Mouse (Mus musculus): ENCODE measurements at regions not wholly inside any gene's neighbourhood (a gene's known extent, or its start where the extent isn't known, plus 50 kb on each side); places are given as distances from the start of the nearest gene placed in this dataset.

DNA sequence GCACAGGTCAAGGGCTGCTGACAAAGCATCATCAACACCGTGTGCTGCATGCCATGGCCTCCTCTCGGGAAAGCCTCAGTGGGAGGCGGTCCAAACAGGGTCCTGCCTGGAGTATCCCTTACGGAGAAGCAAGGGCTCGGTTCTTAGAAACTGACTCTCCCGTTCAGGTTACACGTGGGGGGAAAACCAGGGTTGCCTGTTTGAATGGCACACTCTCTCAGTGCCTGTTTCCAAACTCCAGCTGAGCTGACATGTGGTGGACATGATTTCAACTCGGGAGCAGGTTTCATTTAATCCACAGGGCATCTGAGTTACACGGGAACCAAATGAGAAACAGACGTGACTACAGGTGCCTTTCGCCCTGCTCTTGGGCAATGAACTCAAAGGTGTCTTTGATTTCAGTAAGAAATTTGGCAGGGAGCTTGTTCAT lies 382.6 kb upstream of the Slc30a5 start:
- DNase-seq, result peak; percentile 16 to 60

DNA sequence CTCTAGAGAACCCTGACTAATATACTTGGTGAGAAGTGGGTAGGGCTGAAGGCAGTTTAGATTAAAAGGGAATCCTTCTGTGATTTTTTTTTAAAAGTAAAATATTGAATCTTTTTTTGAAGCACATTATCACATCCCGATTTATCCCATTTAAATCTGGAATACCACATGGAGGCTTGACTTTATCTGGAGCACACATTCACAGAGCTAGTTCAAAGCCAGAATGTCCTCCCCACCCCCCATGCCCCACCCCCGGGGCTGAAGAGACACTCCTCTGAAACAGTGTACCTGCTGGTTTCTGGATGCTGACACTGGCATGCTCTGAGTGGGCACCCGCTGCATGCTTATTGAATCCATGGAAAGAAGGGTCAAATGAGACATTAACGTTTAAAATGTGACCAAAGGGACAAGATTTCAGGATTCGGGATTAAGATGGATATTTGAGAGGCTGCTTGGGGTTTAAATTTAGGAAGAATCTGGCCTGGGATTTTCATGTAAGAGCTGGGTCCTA lies 382.0 kb upstream of the Slc30a5 start:
- no peak for DNase-seq

DNA sequence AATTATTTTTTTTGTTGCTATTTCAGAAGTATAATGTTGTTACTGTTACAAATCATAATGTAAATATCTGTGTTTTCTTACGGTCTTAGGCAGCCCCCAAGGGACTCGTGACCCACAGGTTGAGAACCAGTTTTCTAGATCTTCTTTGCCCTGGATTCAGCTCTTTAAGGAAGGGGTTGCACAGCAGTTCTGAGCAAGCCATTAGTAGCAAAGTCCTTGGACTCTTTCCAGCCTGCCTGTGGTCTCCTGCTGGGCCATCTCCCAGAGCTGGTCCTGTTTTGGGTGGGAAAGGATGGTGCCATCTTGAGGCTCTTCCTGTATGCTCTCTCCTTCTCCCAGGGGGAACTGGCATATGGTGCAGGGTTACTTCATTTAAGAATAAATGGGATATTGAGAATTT lies 380.9 kb upstream of the Slc30a5 start:
- DNase-seq, result no peak

DNA sequence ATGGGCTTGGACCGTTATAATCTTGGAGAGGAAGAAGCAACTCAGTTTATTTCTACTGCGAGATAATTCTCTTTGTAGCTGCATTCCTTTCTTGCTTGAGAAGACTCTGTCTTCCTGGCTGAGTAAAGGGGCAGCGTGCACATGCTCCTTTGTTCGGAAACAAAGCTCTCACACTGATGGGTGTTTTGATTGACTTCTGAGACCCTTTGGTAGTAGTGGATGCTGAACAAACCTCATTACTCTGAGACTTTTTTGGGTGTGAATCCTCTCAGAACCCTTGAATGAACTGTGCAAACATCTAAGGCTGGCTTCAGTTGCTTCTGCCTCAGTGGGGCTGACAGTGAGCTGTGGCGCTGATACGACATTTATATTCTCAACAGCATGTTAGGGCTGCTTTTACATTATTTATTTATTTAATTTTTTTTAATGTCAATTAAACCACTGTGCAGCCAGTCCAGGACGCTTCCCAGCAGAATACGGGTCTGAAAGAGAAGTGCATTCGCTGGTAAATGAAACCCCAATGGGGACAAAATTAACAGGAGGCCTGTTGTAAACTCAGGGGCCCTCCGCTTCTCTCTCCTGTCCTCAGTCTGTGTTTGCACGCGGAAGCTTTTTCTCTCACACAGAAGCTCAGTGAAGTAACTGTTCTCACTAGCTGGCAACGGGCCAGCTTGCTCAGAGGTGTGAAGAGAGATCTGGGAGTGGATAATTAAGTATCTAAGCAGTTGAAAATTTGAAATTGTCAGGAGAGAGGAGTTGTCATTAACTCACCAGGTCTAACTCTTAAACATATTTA lies 380.1 kb upstream of the Slc30a5 start:
- DNase-seq, result peak; percentile 53 to 64

DNA sequence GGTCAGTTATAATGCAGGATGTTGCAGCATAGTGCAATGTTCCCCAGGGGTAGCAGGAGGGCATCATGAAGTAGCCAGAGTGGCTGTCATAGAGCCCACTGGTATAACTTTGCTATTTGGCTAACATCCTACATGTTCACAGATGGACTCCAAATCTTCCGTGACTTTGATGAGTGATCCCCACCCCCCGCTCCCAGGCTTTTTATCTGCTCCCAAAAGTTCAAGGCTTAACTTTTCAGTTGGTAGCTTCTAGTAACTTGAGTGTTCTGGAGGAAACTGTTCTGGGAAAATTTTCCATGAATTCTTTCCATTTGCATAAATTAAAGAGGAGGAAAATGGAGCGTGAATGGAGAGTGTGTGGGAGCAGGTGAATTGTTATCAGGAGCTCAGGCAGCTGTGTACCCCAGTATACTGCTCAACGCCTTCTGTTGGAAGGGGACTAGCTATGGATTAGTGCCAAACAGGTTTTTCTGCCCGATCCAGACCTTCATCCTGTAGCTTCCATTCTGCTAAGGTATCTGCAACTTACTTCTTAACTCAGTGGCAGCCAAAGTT lies 379.2 kb upstream of the Slc30a5 start:
- no peak for DNase-seq

DNA sequence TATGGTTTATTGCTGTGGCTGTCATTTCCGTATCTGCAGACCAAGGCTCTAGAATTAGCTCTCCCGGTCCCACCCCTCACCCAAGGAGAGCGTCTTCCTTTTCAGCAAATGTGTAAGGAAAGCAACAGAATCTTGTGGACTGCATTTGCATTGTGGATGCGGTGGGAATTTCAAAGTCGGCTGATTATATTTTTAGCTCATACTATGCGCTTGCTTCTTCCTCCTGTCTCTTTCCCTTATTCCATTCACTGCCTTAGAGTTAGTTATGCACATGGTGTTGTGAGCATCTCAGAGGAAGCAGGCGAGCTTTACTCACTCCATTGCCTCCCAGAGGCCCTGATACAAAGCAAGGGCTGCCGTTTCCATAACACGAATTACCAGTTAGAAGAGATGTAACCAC lies 375.6 kb upstream of the Slc30a5 start:
- no peak for DNase-seq

DNA sequence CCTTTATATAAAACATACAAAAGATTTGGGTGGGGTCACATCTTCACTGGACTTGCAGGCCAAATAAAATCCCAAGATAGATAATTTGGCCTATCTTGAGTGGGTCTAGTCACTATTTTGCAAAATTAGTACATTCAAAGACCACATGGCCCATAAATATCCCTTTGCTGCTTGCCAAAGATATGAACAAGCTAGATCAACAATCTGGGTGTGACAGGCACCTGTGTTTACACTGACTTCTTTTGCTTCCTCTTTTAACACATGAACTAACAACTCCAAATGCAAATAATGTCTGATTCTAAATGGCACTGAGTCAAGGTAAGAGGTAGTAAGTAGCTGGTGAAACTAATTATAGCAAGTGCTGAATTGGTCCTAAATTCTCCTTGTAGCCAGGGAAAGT lies 370.2 kb upstream of the Slc30a5 start:
- no peak for DNase-seq

DNA sequence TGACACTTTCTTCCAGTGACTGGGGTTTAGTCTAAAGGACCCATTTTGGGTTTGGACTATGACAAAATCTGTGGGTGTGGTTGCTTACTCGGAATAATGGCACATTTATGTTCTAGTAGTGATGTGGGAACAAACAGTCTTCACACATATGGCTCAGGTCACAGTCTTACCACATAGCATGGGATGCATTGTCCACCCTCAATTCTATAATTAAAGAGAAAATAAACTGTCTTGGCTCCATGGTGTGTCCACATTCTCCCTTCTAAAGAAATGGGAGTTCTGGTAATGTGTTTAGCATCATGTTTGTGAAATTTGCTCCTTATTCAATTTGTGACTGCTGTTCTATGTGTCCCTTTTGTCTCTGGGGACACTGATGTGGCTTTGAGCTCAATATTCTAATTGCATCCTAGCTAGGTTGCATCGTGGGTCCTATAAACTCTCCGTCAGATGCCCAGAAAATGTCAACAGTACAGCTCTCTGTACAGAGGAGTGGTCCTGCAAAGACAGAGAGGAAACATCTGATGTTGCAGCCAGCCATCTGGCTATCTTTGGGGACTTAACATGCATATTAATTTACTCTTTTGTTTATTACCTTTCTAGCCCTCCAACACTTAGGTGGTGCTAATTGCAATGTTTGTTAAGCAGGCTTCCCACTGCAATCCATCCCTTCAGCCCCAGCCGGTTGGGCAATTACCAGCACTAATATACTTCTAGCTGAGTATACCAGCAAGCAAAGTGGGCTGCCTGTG lies 369.5 kb upstream of the Slc30a5 start:
- DNase-seq, result no peak

DNA sequence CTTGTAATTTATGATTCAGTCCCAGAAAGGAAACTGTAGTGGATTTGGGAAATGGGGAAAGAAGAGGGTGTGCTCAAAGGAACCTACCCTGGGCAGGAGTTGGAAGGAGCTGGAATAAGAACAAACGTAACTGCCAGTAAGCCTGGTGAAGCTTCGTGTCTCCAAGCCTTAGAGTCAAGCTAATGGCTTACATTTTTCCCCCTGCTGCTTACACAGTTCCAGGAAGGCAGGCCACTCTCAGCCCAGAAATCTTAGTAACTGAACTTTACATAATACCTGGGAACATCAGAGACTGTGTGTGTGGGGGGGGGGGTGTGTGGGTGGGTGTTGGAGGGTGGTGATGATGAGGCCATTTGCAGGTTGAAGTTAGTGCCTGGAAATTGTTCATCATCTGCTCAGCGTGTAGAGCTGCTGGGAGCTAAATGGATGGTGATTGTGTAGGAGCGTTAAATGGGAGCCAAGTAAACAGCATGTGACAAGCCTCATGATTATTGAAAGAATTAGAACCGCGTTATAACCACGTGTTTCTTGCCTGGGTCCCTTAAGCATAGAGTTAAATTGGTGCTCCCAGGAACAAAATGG lies 357.1 kb upstream of the Slc30a5 start:
- no peak for DNase-seq

DNA sequence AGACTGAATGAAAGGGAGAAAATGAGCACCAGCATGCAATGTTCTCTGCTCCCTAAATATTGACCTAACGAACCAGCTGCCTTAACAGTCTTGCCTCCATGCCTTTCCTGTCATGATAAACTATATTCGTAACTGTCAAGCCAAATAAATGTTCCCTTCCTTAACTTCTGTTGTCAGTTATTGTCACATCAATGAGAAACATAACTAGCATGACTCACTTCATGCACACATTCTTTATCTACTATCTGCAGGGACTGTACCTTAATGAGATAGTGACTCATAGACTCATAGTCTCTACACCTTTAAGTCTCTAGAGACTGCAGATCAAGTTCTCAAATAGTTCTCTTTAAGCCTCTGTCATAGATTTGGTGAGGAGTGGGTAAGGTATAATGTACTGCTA lies 349.2 kb upstream of the Slc30a5 start:
- no peak for DNase-seq

DNA sequence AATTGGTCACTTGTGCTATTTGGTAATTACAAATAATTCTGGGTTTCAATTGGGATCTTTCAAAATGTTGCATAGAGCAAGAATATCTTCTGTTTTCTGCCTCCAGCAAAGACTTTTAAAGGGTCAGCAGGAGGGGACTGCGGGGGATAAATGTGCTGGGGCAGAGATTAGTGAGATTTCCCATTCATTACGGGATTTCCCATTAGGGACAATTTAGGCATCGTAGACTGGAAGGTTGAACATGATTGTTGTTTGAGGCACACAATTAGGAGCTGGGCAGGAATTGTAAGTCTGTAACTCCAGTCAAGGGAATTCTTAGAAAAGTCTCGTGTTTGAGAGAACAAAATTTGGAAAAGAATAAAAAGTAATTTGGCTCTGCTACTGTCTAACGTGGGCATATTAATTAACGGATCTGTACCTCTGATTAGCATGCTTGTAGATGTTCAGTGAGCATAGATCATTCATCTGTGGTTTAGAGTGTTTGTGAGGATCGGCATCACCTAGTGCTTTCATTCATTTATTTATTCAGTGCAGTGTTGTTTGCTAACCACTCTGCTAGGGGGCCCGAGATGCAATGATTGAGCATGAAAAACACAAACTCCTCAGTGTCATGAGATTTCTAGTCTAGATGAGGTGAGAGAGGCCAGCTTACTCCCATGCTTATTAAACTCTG lies 341.9 kb upstream of the Slc30a5 start:
- DNase-seq, result no peak

DNA sequence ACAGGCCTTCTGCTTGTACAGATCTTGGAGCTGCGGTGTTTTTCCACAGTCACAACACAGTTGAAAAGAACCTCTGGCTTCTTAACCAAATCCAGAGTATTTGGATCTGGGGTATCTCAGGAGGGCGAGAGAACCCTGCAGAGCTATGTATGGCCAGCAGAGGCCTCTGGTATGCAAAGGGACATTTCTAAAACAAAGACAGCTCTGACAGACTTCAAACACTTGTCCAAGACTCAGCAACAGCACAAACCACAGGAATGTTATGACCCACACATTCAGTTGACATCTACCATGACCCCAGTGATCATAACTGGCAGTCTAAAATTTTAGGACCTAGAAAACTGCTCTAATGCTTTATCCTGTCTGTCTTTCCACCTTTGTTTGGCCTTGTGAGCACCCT lies 328.5 kb upstream of the Slc30a5 start:
- DNase-seq, result peak in 1 of 2 experiments; percentile 2

DNA sequence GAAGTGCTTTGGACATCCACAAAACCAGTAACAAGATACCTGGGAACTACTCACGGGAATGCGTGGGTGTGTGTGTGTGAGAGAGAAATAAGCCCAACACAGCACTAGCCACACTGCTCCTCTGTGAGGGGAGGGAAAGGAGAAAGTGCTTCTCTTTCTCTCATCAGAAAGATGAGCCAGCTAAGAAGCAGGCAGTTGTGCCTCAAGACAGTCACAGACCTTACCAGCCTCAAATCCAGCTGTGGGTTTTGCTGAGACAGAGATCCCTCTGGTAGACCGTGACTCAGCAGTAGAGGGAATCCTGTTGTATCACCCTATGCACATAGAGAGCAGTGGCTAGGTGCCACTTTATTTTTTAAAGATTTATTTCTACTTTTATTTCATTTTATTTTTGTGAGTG lies 326.7 kb upstream of the Slc30a5 start:
- no peak for DNase-seq

DNA sequence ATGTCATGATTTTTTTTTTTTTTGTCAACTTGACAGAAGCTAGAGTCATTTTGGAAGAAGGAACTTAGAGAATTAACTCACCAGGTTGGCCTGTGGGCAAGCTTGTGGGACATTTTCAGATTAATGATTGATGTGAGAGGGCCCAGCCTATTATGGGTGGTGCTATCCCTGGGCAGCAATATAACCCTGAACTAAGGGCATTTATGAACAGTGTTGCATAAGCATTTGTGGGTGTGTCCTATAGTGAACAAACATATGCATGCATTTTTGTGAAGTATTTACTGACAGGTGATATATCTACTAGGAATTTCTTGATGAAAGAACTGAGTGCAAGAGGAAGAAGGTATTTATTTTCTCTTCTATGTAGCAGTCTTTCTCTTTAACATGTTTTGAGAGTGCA lies 320.5 kb upstream of the Slc30a5 start:
- no peak for DNase-seq

DNA sequence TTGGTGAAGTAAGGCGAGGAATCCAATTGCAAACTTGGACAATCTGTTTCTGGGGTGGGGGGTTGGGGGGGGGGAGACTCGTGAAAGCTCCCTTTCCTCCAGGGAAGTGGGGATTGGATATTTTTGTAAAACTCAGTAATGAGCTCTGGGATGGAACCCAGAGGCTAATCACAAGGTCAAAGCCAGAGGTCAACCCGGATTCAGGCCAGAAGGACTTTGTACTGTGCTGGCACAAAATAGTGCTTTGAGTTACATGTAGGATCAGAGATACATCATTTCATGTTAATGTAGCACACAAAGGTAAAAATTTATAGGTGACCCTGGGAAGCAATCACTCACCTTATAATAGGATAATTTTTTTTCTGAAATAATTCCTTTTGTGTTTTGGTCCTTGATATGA lies 309.5 kb upstream of the Slc30a5 start:
- peak; percentile 43 to 55 for DNase-seq

DNA sequence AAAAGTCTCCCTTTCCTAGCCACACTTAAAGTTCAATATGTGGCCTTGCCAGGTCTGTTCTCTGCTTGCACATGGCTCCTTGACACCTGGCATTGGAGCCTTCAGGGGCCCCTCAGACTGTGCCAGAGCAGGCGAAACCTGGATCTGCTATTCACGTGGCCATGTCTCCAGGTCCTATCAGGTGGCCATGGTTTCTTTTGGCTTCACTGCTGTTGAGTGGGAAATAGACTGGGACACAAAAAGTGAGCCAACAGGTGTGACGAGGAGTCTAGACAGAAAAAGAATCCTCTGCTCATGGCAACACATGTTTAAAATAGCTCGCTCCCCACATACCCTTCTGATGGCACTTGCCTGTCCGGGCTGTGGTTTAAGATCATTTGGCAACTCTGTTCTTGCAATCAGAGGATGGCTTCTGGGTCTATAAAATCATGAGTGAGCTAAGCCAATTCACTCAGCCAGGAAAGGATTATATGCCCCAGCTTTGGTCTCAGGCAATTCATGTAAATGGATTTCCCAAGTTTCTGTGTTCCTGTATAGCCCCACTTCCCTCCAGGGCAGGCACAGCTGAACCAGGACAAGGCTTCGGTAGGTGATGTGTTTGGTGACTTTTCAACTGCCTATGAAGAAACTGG lies 309.0 kb upstream of the Slc30a5 start:
- DNase-seq, result no peak

DNA sequence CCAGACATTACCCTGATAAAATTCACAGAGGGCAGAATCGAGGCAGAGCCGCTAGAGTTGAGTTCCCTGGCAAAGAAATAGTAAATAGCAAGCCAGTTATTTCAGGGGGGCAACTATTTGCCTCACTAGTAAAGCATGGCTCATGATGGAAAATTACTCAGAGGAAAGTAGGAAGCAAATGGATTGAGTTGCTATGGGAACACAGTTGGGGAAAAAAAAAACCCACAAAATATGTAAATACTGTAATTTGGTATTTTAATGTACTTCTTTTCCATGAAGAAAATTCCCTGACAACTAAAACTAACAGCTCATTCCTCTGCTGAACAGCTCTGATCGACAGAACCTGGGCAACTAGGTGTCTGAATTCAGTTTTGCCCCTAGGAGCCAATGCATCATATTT lies 296.2 kb upstream of the Slc30a5 start:
- no peak for DNase-seq

DNA sequence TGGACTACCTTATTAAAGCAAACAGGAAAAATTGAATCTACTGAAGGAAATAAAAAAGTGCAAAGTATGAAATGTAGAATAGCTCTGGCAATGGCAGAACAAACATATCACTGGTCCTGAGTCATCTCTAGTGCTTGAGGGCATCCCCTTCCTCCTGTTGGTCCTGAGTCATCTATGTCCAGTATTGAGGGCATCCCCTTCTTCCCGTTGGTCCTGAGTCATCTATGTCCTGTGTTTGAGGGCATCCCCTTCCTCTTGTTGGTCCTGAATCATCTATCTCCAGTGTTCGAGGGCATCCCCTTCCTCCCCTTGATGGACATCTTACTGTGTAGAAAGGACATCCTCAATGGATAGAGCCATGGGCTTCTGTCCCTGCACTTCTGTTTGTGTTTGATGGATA lies 294.6 kb upstream of the Slc30a5 start:
- no peak for DNase-seq

DNA sequence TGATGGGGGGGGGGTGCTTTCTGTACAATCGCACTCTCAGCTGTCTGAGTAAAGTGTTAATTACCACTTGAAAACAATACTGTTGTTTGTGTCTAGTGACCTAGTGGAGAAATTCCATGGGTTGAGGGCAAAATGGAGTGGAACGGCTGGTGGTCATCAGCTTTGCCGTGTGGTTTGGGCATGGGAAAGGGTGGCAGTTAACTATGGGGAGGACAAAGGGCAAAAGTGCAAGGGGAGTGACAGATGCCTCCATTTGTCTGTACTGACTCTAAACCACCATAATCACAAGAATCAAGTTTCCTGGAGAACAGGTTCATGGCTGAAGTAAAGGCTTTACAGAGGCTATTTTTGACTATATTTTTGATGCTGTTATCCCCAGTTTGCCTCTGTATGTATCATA lies 294.0 kb upstream of the Slc30a5 start:
- no peak for DNase-seq

DNA sequence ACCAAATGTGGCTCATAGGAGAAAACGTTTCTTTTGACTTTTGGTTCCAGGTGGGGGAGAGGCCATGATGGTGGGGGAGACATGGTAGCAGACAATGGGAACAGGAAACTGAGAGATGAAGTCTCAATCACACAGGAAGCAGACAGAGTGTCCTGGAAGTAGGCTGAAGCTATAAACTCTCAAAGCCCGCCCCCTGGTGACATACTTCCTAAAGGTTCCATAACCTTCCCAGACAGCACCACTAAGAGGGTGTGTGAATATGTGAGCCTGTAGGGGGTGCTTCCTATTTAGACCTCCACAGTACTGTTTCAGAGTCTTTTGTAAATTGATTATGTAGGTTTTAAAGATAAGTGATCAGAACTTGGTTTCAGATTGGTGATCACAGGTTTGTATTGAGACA lies 284.1 kb upstream of the Slc30a5 start:
- no peak for DNase-seq

DNA sequence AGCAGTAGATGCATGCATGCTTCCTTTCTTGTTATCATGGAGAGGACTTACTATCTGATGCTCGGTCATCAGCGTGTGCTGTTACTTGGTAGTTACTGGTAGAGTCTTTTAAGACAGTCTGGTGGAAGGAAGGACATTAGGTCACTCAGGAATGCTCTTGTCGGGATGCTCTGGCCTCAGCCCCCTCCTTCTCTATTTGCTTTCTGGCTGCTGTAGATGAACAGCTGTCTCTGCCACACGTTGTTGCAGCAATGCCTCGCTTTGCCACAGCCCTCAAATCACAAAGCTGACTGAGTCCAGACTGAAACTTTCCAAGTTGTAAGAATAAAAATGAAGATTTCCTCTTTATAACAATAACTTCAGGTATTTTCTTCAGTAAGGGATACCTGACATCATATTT lies 282.1 kb upstream of the Slc30a5 start:
- no peak for DNase-seq

DNA sequence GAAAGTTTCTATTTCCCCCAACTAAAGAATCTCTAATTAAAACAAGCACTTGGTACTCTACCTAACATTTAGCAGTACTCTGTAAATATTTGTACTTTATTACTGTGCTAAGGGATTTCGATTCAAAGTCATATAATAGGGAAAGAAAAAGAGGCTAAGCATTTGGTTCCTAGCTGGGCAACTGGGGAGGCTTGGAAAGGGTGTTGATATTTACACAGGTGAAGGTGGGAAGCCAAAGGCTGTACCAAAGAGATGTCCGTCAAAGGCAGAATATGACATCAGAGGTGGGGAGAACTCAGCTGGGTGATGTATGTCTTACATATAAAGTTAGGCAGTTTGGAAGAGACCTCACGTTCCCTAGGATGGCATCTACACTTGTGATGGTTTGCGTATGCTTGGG lies 278.9 kb upstream of the Slc30a5 start:
- no peak for DNase-seq

DNA sequence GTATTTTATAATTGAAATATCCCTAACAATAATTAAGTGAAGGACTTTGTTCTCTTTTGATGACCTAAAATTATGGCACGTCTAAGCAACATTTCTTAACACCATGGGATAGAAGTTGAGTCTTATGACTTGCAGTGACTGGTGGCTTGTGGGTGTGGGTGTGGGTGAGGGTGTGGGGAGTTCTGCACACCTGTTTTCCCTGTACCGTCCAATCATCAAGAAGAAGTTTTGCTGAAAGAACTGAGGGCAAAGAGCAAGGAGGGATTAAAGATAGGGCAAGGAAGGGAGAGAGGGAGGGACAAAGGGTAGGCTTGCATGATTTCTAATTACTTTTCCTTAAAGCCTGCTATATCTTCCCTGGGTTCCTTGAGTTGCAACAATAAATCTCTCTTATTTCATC lies 278.5 kb upstream of the Slc30a5 start:
- DNase-seq, result no peak
